Mouse (Mus musculus): ENCODE results near the gene Scgb2a2.

GRCm38 (mm10) chr19:9899072-9899779, 51.9 kb downstream of the Scgb2a2 start, which contains the start of gene Incenp:
- peak; percentile 95 for TF ChIP-seq POLR2A (IDR thresholded peaks at IDR 0.05; ENCODE audit: control insufficient read depth, extremely low read depth, insufficient read depth, low read length, poor library complexity)
- 0 out of 2 replicates have a peak, but pooled peaks have one; percentile 7 for TF ChIP-seq CTCF (IDR thresholded peaks at IDR 0.05; ENCODE audit: borderline replicate concordance, control insufficient read depth, extremely low read depth, insufficient read depth, low read length, poor library complexity)

Data from thymus, adult 2 months (tissue).